ENCODE assay signal across 22 mouse cellular contexts in the genomic region with DNA sequence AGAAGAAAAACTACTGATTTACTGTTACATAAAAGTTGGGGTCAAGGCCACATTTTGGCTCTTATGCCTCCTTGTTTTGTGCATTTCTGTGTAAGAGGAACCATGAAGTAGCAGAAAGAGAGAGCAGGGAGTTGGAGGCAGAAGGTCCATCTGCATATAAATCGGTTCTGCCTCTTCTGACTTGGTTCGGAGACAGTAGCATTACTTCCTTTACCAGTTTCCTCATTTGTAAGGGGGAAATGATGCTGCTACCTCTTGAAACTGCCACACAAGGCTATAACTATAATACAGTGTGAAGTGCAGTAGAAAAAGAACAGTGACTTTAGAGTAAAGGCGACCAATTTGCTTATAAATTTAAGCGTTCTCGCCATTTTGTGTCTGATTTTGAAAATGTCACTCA.
"Had no signal": no experiment of that assay in that cellular context is flagged by ENCODE, and none has a peak within 500 bp of the region (broad histone marks: within the 10 kb centered on the region; RNA-seq: fewer than 3 reads in every experiment).

No protein-coding gene starts in this region.

- H3K9me3 ChIP-seq: liver, embryonic 12.5 days; liver, embryonic 15.5 days; lung, embryonic 15.5 days; midbrain, embryonic 12.5 days; midbrain, embryonic 15.5 days; stomach, embryonic 15.5 days had no signal

- H3K9ac ChIP-seq: liver, embryonic 12.5 days; liver, embryonic 15.5 days; lung, embryonic 15.5 days; midbrain, embryonic 12.5 days; midbrain, embryonic 15.5 days; stomach, embryonic 15.5 days had no signal

- H3K27me3 ChIP-seq: liver, embryonic 12.5 days; liver, embryonic 15.5 days; lung, embryonic 15.5 days; midbrain, embryonic 12.5 days; midbrain, embryonic 15.5 days; stomach, embryonic 15.5 days had no signal

- H3K36me3 ChIP-seq: liver, embryonic 12.5 days; liver, embryonic 15.5 days; lung, embryonic 15.5 days; midbrain, embryonic 12.5 days; midbrain, embryonic 15.5 days; stomach, embryonic 15.5 days had no signal

- ATAC-seq: intestine, postnatal 0 days; liver, embryonic 12.5 days; midbrain, embryonic 15.5 days had no signal

- H3K4me3 ChIP-seq: layer of hippocampus, adult 2 months; left cerebral cortex, adult 2 months; liver, embryonic 12.5 days; liver, embryonic 15.5 days; lung, embryonic 15.5 days; midbrain, embryonic 12.5 days; midbrain, embryonic 15.5 days; stomach, embryonic 15.5 days had no signal

- DNase-seq: kidney, adult 2 months; kidney, postnatal 25 days; layer of hippocampus, postnatal 36 days; lung, adult 18-20 months; lung, postnatal 10 days; lung, postnatal 4 days; right cerebral cortex, adult 18-20 months; right cerebral cortex, postnatal 14 days; right cerebral cortex, postnatal 4 days; thymus, adult 2 months; thymus, postnatal 14 days; thymus, postnatal 4 days had no signal

- H3K27ac ChIP-seq: kidney, postnatal 0 days; layer of hippocampus, adult 2 months; left cerebral cortex, adult 2 months; liver, embryonic 12.5 days; liver, embryonic 15.5 days; lung, embryonic 15.5 days; midbrain, embryonic 12.5 days; midbrain, embryonic 15.5 days; stomach, embryonic 15.5 days had no signal

- H3K4me1 ChIP-seq: liver, embryonic 12.5 days; liver, embryonic 15.5 days; lung, embryonic 15.5 days; stomach, embryonic 15.5 days had no signal

- H3K4me2 ChIP-seq: liver, embryonic 12.5 days; liver, embryonic 15.5 days; lung, embryonic 15.5 days; midbrain, embryonic 12.5 days; midbrain, embryonic 15.5 days; stomach, embryonic 15.5 days had no signal
